Mouse (Mus musculus): Measurements from ENCODE around the gene Lpin2. TPM values are rescaled to one million over a fixed set of nuclear protein-coding genes. Genes with fewer than 3 reads are reported as not detected.
A peak's percentile ranks its signal among the peaks of the same experiment; 100 is the strongest.

Lpin2 gene
- polyA plus RNA-seq, 1 experiment from 2014 or later: 93.2 TPM

- H3K27ac ChIP-seq (ENCODE audit: low read depth, low read length): no peak overlapping the region
- H3K36me3 ChIP-seq (ENCODE audit: control insufficient read depth, insufficient read depth, low read length): peaks cover 56% of the 10 kb centered on the region
- H3K4me1 ChIP-seq (ENCODE audit: control insufficient read depth, insufficient read depth, low read length): no peaks in the 10 kb centered on the region
- no peak overlapping the region for H3K4me2 ChIP-seq (replicated peaks; ENCODE audit: low read depth, low read length)
- no peaks in the 10 kb centered on the region for H3K27me3 ChIP-seq (ENCODE audit: control insufficient read depth, insufficient read depth, low read length)
- H3K9ac ChIP-seq (ENCODE audit: low read depth, low read length): no peak overlapping the region
- no peak for ATAC-seq (ENCODE audit: low FRiP score, low TSS enrichment)
- no peak overlapping the region for H3K4me3 ChIP-seq (ENCODE audit: low read length)
- 74% methylated on average over 9 of the region's 9 CpGs for WGBS
- no peaks in the 10 kb centered on the region for H3K9me3 ChIP-seq (ENCODE audit: control insufficient read depth, low read length)
These were observed 47.8 kb downstream of the Lpin2 start for GRCm38 (mm10) chr17:71230108-71230709.

GRCm38 (mm10) chr17:71231998-71232397 is 49.6 kb downstream of the Lpin2 start:
- Histone ChIP-seq H3K27ac (ENCODE audit: low read depth, low read length) (no peak overlapping the region), H3K9me3 (ENCODE audit: control insufficient read depth, low read length) (no peaks in the 10 kb centered on the region), H3K27me3 (ENCODE audit: control insufficient read depth, insufficient read depth, low read length) (no peaks in the 10 kb centered on the region), H3K4me3 (ENCODE audit: low read length) (no peak overlapping the region), H3K4me1 (ENCODE audit: control insufficient read depth, insufficient read depth, low read length) (no peaks in the 10 kb centered on the region), H3K36me3 (ENCODE audit: control insufficient read depth, insufficient read depth, low read length) (peaks cover 68% of the 10 kb centered on the region), H3K9ac (ENCODE audit: low read depth, low read length) (no peak overlapping the region), H3K4me2 (replicated peaks; ENCODE audit: low read depth, low read length) (no peak overlapping the region)
- WGBS: 86% methylated on average over 2 of the region's 2 CpGs
- no peak for ATAC-seq (ENCODE audit: low FRiP score, low TSS enrichment)

DNA sequence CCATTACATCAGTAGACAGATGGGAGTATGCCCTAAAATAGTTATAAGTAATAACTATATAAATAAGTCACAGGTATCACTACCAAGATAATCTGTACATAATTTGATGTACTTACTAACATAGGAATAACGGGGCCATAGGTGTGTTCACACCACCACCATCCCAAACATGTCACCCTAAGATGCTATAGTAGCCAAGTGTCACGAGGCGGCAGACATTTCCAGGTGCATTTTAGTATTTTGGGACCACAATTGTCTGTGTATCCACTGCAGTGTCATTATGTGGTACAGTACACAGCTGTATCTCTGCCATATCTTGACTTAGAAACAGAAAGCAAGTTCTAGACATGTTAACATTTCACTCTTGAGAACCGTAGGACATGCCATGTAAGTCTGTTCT is 50.9 kb downstream of the Lpin2 start:
- H3K27ac ChIP-seq (ENCODE audit: low read depth, low read length): no peak overlapping the region
- H3K4me2 ChIP-seq (replicated peaks; ENCODE audit: low read depth, low read length): no peak overlapping the region
- peaks cover 76% of the 10 kb centered on the region for H3K36me3 ChIP-seq (ENCODE audit: control insufficient read depth, insufficient read depth, low read length)
- H3K27me3 ChIP-seq (ENCODE audit: control insufficient read depth, insufficient read depth, low read length): no peaks in the 10 kb centered on the region
- H3K9ac ChIP-seq (ENCODE audit: low read depth, low read length): no peak overlapping the region
- WGBS: 91% methylated on average over 4 of the region's 4 CpGs
- no peaks in the 10 kb centered on the region for H3K9me3 ChIP-seq (ENCODE audit: control insufficient read depth, low read length)
- no peak for ATAC-seq (ENCODE audit: low FRiP score, low TSS enrichment)
- H3K4me3 ChIP-seq (ENCODE audit: low read length): no peak overlapping the region
- H3K4me1 ChIP-seq (ENCODE audit: control insufficient read depth, insufficient read depth, low read length): no peaks in the 10 kb centered on the region

- Histone ChIP-seq H3K27me3 (ENCODE audit: control insufficient read depth, insufficient read depth, low read length) (no peaks in the 10 kb centered on the region), H3K27ac (ENCODE audit: low read depth, low read length) (no peak overlapping the region), H3K9ac (ENCODE audit: low read depth, low read length) (no peak overlapping the region), H3K4me1 (ENCODE audit: control insufficient read depth, insufficient read depth, low read length) (no peaks in the 10 kb centered on the region), H3K9me3 (ENCODE audit: control insufficient read depth, low read length) (no peaks in the 10 kb centered on the region), H3K4me2 (replicated peaks; ENCODE audit: low read depth, low read length) (no peak overlapping the region), H3K36me3 (ENCODE audit: control insufficient read depth, insufficient read depth, low read length) (peaks cover 85% of the 10 kb centered on the region), H3K4me3 (ENCODE audit: low read length) (no peak overlapping the region)
- WGBS: 94% methylated on average over 12 of the region's 12 CpGs
- ATAC-seq (ENCODE audit: low FRiP score, low TSS enrichment): no peak
These were observed 51.8 kb downstream of the Lpin2 start for GRCm38 (mm10) chr17:71234041-71234594.

- WGBS: 82% methylated on average over 12 of the region's 12 CpGs
- H3K4me3 ChIP-seq (ENCODE audit: low read length): no peak overlapping the region
- H3K4me2 ChIP-seq (replicated peaks; ENCODE audit: low read depth, low read length): no peak overlapping the region
- no peak overlapping the region for H3K9ac ChIP-seq (ENCODE audit: low read depth, low read length)
- ATAC-seq (ENCODE audit: low FRiP score, low TSS enrichment): 0 out of 2 replicates have a peak, but pooled peaks have one; percentile 16
- no peaks in the 10 kb centered on the region for H3K9me3 ChIP-seq (ENCODE audit: control insufficient read depth, low read length)
- peaks cover 87% of the 10 kb centered on the region for H3K36me3 ChIP-seq (ENCODE audit: control insufficient read depth, insufficient read depth, low read length)
- no peaks in the 10 kb centered on the region for H3K4me1 ChIP-seq (ENCODE audit: control insufficient read depth, insufficient read depth, low read length)
- no peak overlapping the region for H3K27ac ChIP-seq (ENCODE audit: low read depth, low read length)
- no peaks in the 10 kb centered on the region for H3K27me3 ChIP-seq (ENCODE audit: control insufficient read depth, insufficient read depth, low read length)
These were observed 53.0 kb downstream of the Lpin2 start for GRCm38 (mm10) chr17:71235229-71235958.

- H3K27ac ChIP-seq (ENCODE audit: low read depth, low read length): no peak overlapping the region
- no peaks in the 10 kb centered on the region for H3K4me1 ChIP-seq (ENCODE audit: control insufficient read depth, insufficient read depth, low read length)
- H3K36me3 ChIP-seq (ENCODE audit: control insufficient read depth, insufficient read depth, low read length): peaks cover 88% of the 10 kb centered on the region
- 96% methylated on average over 7 of the region's 7 CpGs for WGBS
- no peak overlapping the region for H3K4me2 ChIP-seq (replicated peaks; ENCODE audit: low read depth, low read length)
- ATAC-seq (ENCODE audit: low FRiP score, low TSS enrichment): no peak
- H3K4me3 ChIP-seq (ENCODE audit: low read length): no peak overlapping the region
- H3K9ac ChIP-seq (ENCODE audit: low read depth, low read length): no peak overlapping the region
- no peaks in the 10 kb centered on the region for H3K9me3 ChIP-seq (ENCODE audit: control insufficient read depth, low read length)
- H3K27me3 ChIP-seq (ENCODE audit: control insufficient read depth, insufficient read depth, low read length): no peaks in the 10 kb centered on the region
These were observed 56.1 kb downstream of the Lpin2 start for GRCm38 (mm10) chr17:71238494-71238893.

DNA sequence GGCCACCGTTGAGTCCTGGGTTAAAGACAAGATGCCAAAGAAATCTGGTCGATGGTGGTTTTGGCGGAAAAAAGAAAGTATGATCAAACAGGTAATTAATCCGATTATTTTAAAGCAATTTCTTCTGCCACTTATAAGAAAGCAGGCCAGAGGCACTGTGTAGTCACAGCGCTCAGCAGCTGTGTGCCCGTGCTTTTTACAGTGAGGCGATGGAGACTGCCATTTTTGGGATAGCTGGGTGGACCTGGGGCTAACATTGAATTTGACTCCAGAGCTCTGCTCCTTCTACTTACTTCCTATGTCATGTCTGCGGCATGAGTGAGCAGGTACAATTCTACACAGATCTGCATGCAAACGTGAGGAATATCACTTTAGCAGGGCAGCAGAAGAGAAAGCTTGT is 58.5 kb downstream of the Lpin2 start:
- H3K27me3 ChIP-seq (ENCODE audit: control insufficient read depth, insufficient read depth, low read length): no peaks in the 10 kb centered on the region
- H3K36me3 ChIP-seq (ENCODE audit: control insufficient read depth, insufficient read depth, low read length): peaks cover 95% of the 10 kb centered on the region
- H3K4me3 ChIP-seq (ENCODE audit: low read length): no peak overlapping the region
- no peaks in the 10 kb centered on the region for H3K9me3 ChIP-seq (ENCODE audit: control insufficient read depth, low read length)
- H3K27ac ChIP-seq (ENCODE audit: low read depth, low read length): no peak overlapping the region
- WGBS: 90% methylated on average over 9 of the region's 9 CpGs
- H3K4me2 ChIP-seq (replicated peaks; ENCODE audit: low read depth, low read length): no peak overlapping the region
- no peaks in the 10 kb centered on the region for H3K4me1 ChIP-seq (ENCODE audit: control insufficient read depth, insufficient read depth, low read length)
- ATAC-seq (ENCODE audit: low FRiP score, low TSS enrichment): no peak
- no peak overlapping the region for H3K9ac ChIP-seq (ENCODE audit: low read depth, low read length)

DNA sequence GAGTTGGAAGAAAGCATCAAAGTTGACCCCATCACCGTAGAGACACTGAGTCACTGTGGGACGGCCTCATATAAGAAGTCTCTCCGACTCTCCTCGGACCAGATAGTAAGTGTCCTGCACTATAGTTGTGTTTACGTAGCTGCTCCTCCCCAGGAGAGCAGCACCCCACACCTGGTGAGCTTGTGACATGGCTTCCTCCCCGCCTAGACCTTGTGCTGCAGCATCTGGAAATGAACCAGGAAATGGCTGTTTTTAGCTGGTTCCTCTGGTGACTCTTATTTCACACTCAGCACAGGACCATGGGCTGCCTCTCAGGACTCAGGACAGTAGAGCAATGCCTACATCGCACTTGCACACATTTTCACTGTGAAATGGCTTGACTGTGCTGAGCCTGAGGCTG is 60.3 kb downstream of the Lpin2 start:
- no peak overlapping the region for H3K9ac ChIP-seq (ENCODE audit: low read depth, low read length)
- H3K4me3 ChIP-seq (ENCODE audit: low read length): no peak overlapping the region
- no peaks in the 10 kb centered on the region for H3K9me3 ChIP-seq (ENCODE audit: control insufficient read depth, low read length)
- peaks cover 97% of the 10 kb centered on the region for H3K36me3 ChIP-seq (ENCODE audit: control insufficient read depth, insufficient read depth, low read length)
- H3K4me2 ChIP-seq (replicated peaks; ENCODE audit: low read depth, low read length): no peak overlapping the region
- 95% methylated on average over 7 of the region's 7 CpGs for WGBS
- no peak for ATAC-seq (ENCODE audit: low FRiP score, low TSS enrichment)
- no peaks in the 10 kb centered on the region for H3K27me3 ChIP-seq (ENCODE audit: control insufficient read depth, insufficient read depth, low read length)
- no peak overlapping the region for H3K27ac ChIP-seq (ENCODE audit: low read depth, low read length)
- H3K4me1 ChIP-seq (ENCODE audit: control insufficient read depth, insufficient read depth, low read length): no peaks in the 10 kb centered on the region

DNA sequence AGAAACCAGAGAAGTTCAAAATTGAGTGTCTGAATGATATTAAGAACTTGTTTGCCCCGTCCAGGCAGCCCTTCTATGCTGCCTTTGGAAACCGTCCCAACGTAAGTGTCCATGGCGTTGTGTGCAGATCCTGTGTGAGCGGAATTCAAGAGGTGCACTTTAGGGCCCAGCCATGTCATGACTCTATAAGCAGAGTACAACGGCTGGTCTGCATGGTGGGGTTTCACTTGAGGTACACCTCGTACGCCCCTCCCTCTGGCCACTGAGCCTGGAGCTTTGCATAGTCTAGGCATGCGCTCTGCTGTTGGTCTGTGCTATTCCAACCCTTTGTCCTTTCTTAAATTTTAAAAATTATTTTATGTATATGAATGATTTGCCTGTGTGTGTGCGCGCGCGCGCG is 62.8 kb downstream of the Lpin2 start:
- 97% methylated on average over 15 of the region's 15 CpGs for WGBS
- Histone ChIP-seq H3K4me1 (ENCODE audit: control insufficient read depth, insufficient read depth, low read length) (no peaks in the 10 kb centered on the region), H3K36me3 (ENCODE audit: control insufficient read depth, insufficient read depth, low read length) (peaks cover 94% of the 10 kb centered on the region), H3K9me3 (ENCODE audit: control insufficient read depth, low read length) (no peaks in the 10 kb centered on the region), H3K4me2 (replicated peaks; ENCODE audit: low read depth, low read length) (no peak overlapping the region), H3K4me3 (ENCODE audit: low read length) (no peak overlapping the region), H3K27ac (ENCODE audit: low read depth, low read length) (no peak overlapping the region), H3K9ac (ENCODE audit: low read depth, low read length) (no peak overlapping the region), H3K27me3 (ENCODE audit: control insufficient read depth, insufficient read depth, low read length) (no peaks in the 10 kb centered on the region)
- ATAC-seq (ENCODE audit: low FRiP score, low TSS enrichment): no peak
